Mouse (Mus musculus) liver, postnatal 0 days (tissue): ENCODE results near the gene 4931406P16Rik. TPM values are rescaled to one million over a fixed set of nuclear protein-coding genes. Genes with fewer than 3 reads are reported as not detected.

Experiments used
- ATAC-seq: fragments of 200-750 bp; cut with Nextera tagmentation; 2 replicates; pipeline ENCODE4 v1.8.0; 2017; ENCODE audit warnings: mild to moderate bottlenecking, moderate library complexity
- DNase-seq: peaks from one replicate; pipeline ENCODE4 v3.0.0-alpha.2; 2016
- H3K27ac ChIP-seq: fragments of 300-500 bp; sonication (generic); 2 replicates; pipeline ENCODE4 v1.5.1; 2014; ENCODE audit warnings: antibody characterized with exemption, moderate library complexity, mild to moderate bottlenecking, low read depth
- H3K27me3 ChIP-seq: fragments of 300-500 bp; sonication (generic); 2 replicates; pipeline ENCODE4 v1.6.1; 2014; ENCODE audit warnings: low read length, control low read depth, mixed read lengths; ENCODE audit not compliant: insufficient read depth
- H3K36me3 ChIP-seq: fragments of 300-500 bp; sonication (generic); replicated peaks from 2 replicates; pipeline ENCODE4 v1.6.1; 2014; ENCODE audit warnings: mild to moderate bottlenecking, control low read depth, low read length, moderate library complexity, mixed read lengths; ENCODE audit not compliant: insufficient read depth
- H3K4me1 ChIP-seq: fragments of 300-500 bp; sonication (generic); 2 replicates; pipeline ENCODE4 v1.6.1; 2014; ENCODE audit warnings: antibody characterized with exemption, mild to moderate bottlenecking, control low read depth; ENCODE audit not compliant: insufficient read depth
- H3K4me2 ChIP-seq: fragments of 300-500 bp; sonication (generic); 2 replicates; pipeline ENCODE4 v1.6.1; 2014; ENCODE audit warnings: low read depth, mild to moderate bottlenecking, low read length, moderate library complexity, mixed read lengths
- H3K4me3 ChIP-seq: fragments of 300-500 bp; sonication (generic); 2 replicates; pipeline ENCODE4 v1.5.1; 2014; ENCODE audit warnings: low read depth, low read length
- H3K9ac ChIP-seq: fragments of 300-500 bp; sonication (generic); replicated peaks from 2 replicates; pipeline ENCODE4 v1.6.1; 2014; ENCODE audit warnings: mild to moderate bottlenecking, moderate library complexity
- H3K9me3 ChIP-seq: fragments of 300-500 bp; sonication (generic); 2 replicates; pipeline ENCODE4 v1.6.1; 2016; ENCODE audit warnings: mild to moderate bottlenecking, control low read depth, low read length, mixed read lengths
- CTCF ChIP-seq: sonication (generic); IDR thresholded peaks from 2 replicates; pipeline ENCODE4 v1.5.1; 2016; ENCODE audit warnings: antibody characterized with exemption, low read depth
- EP300 ChIP-seq: IDR thresholded peaks from 2 replicates; pipeline ENCODE4 v1.6.1; 2016; ENCODE audit warnings: antibody characterized with exemption, low read depth, mild to moderate bottlenecking
- WGBS: fragments of 180-500 bp; shearing (Covaris S2); extraction: QIAGEN DNeasy Blood & Tissue Kit; methylation state at CpG from one replicate; pipeline ENCODE4 v1.1.7; 2014; ENCODE audit not compliant: insufficient replicate concordance; 5-methylcytosine and 5-hydroxymethylcytosine counted together
- polyA plus RNA-seq: library from polyadenylated mRNA; unstranded; fragments of >200 nt; fragmentation: Nextera tagmentation; extraction: Ambion mirVana; gene quantifications from 2 replicates; pipeline ENCODE4 v1.2.1, GENCODE M21; 2015

Gene 4931406P16Rik
- polyA plus RNA-seq, 1 experiment from 2014 or later: 9.3 TPM

DNA sequence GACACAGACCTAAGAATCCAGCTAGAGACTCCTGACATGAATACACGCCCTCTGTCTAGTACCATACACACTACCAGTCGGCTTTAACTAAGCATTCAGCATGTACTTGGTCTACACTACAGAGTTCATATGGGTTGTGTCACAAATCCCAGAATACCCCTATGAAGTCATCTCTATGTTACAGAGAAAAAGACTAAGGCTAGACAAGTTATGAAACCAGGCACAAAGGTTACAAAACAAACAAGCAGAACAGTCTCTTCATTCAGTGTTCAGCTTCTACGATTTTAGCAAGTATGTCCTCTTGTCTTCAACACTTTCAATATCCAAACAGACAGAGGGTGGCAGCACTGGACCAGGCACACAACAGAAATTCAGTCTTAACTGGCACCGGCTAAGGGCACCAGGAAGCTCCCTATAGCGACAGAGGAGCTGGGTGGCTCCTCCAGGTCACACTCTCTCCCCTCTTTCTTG, 47.4 kb downstream of the 4931406P16Rik start:
- H3K36me3 ChIP-seq: peaks cover 12% of the 10 kb centered on the region
- no peaks in the 10 kb centered on the region for H3K9me3 ChIP-seq
- H3K4me1 ChIP-seq: peaks cover 10% of the 10 kb centered on the region
- peak overlapping the region; percentile 81 for H3K27ac ChIP-seq
- no peak overlapping the region for H3K4me3 ChIP-seq
- TF ChIP-seq CTCF (peak; percentile 83), EP300 (peak; percentile 61; the same call in 1 of the 2 replicates)
- no peaks in the 10 kb centered on the region for H3K27me3 ChIP-seq
- ATAC-seq: peak; percentile 98
- peak overlapping the region; percentile 26; the same call in 1 of the 2 replicates for H3K4me2 ChIP-seq
- DNase-seq: peak; percentile 71
- WGBS: 30% methylated on average over 5 of the region's 5 CpGs
- peak overlapping the region; percentile 18; the same call in 1 of the 2 replicates for H3K9ac ChIP-seq

- Histone ChIP-seq H3K27ac (no peak overlapping the region), H3K27me3 (no peaks in the 10 kb centered on the region), H3K9ac (no peak overlapping the region), H3K4me1 (peaks cover 10% of the 10 kb centered on the region), H3K4me3 (no peak overlapping the region), H3K4me2 (no peak overlapping the region), H3K9me3 (no peaks in the 10 kb centered on the region), H3K36me3 (peaks cover 29% of the 10 kb centered on the region)
- no peak for ATAC-seq
- TF ChIP-seq EP300: no peak
- TF ChIP-seq CTCF: no peak
- no peak for DNase-seq
- WGBS: 92% methylated on average over 5 of the region's 5 CpGs
These were observed 49.9 kb downstream of the 4931406P16Rik start for GRCm38 (mm10) chr7:34263437-34263836.

- Histone ChIP-seq H3K9me3 (no peaks in the 10 kb centered on the region), H3K4me3 (no peak overlapping the region), H3K9ac (no peak overlapping the region), H3K27me3 (no peaks in the 10 kb centered on the region), H3K27ac (no peak overlapping the region), H3K4me1 (no peaks in the 10 kb centered on the region), H3K36me3 (peaks cover 60% of the 10 kb centered on the region), H3K4me2 (no peak overlapping the region)
- ATAC-seq (no peak), DNase-seq (no peak)
- 76% methylated on average over 1 of the region's 1 CpGs for WGBS
- TF ChIP-seq EP300 (no peak), CTCF (no peak)
These were observed 54.9 kb downstream of the 4931406P16Rik start for GRCm38 (mm10) chr7:34258407-34258806.

DNA sequence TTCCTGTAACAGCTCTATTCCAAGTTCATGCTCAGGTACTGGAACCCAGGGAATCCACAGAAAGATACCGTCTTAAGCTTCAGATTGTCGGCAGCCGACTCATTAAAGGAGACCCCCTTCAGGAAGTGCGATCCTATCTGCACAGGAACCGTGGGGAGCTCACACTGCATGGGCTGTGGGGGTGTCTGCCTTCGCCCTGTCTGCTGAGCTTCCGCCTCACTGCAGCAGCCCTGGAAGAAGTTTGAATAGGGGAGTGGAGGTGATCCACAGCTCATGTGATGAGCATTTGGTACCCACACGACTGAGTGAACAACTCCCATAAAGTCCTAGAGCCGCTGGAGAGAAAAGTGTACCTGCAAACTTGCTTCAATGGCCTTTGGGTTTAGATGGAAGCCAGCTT, 56.1 kb downstream of the 4931406P16Rik start:
- DNase-seq (no peak), ATAC-seq (no peak)
- Histone ChIP-seq H3K4me2 (no peak overlapping the region), H3K27ac (no peak overlapping the region), H3K9me3 (no peaks in the 10 kb centered on the region), H3K36me3 (peaks cover 58% of the 10 kb centered on the region), H3K4me3 (no peak overlapping the region), H3K27me3 (no peaks in the 10 kb centered on the region), H3K9ac (no peak overlapping the region), H3K4me1 (no peaks in the 10 kb centered on the region)
- 73% methylated on average over 9 of the region's 9 CpGs for WGBS
- TF ChIP-seq CTCF: no peak
- TF ChIP-seq EP300: no peak

DNA sequence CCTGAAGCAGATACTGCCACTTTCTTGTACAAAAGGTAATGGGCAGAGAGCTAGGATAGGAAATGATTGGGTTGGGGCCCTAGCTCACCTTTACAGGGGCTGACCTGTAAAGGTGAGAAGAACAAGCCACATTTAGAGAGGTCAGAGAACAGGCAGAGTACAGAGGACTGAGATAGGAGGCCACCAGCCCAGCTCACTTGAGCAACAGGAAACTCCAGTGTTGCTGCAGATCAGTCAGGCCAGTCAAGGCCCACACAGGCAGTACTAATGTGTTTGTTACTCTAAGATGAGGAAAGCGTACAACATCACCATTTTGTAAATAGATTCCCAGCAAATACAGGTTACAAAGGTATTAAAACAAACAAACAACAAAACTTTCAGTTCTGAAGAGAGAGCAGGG, 57.4 kb downstream of the 4931406P16Rik start:
- Histone ChIP-seq H3K9ac (no peak overlapping the region), H3K4me3 (no peak overlapping the region), H3K27me3 (no peaks in the 10 kb centered on the region), H3K4me2 (no peak overlapping the region), H3K9me3 (no peaks in the 10 kb centered on the region), H3K4me1 (no peaks in the 10 kb centered on the region), H3K36me3 (peaks cover 63% of the 10 kb centered on the region), H3K27ac (peak overlapping the region; percentile 67; the same call in 1 of the 2 replicates)
- no peak for TF ChIP-seq CTCF
- TF ChIP-seq EP300: no peak
- no peak for DNase-seq
- ATAC-seq: no peak
- 84% methylated on average over 1 of the region's 1 CpGs for WGBS

DNA sequence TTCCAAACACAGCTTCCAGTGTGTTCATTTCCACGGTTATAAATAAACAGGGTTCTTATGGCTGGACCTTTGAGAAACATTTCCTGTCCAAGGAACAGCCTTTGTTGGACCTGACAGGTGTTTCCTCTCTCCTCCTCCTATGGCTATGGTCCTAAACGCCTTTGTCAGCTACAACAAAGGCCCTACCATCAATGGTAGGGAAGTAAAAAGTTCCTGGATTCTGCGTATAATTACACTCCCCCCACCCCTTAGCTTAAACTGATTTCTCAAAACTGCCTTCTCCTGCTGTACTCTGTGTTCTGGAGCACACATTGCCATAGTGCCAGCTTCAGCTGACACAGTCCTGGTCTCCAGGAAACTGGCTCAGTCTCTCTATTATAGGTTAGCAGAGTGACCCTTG, 58.2 kb downstream of the 4931406P16Rik start:
- no peak for ATAC-seq

DNA sequence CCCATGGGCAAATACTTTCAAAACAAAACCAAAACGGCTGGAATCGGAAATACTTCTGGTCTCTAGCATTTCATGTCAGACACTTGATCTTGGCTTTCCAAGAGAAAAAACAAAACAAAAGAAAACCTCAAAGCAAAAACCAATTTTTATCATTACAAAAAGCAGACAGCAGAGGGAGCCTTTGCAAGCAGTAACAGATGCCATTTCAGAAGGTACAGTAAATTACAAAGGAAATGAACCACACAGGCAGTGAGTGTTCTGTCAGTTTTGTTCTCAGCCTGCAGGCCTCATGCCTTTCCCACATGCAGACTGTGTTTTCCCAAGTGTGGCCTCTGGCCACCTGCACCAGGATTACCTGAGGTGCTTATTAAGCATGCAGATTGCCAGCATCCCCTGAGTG, 61.3 kb downstream of the 4931406P16Rik start:
- ATAC-seq: no peak
- Histone ChIP-seq H3K9me3 (no peaks in the 10 kb centered on the region), H3K9ac (no peak overlapping the region), H3K27ac (no peak overlapping the region), H3K4me2 (no peak overlapping the region), H3K4me1 (no peaks in the 10 kb centered on the region), H3K36me3 (peaks cover 56% of the 10 kb centered on the region), H3K4me3 (no peak overlapping the region), H3K27me3 (no peaks in the 10 kb centered on the region)
- WGBS: 69% methylated on average over 2 of the region's 2 CpGs
- no peak for TF ChIP-seq EP300
- TF ChIP-seq CTCF: peak; percentile 61
- DNase-seq: no peak

More for the DNA sequence above, 58.2 kb downstream of the 4931406P16Rik start:
- H3K4me3 ChIP-seq: no peak overlapping the region
- H3K4me1 ChIP-seq: no peaks in the 10 kb centered on the region
- H3K36me3 ChIP-seq: peaks cover 56% of the 10 kb centered on the region
- WGBS: 58% methylated on average over 3 of the region's 3 CpGs
- no peak overlapping the region for H3K27ac ChIP-seq
- TF ChIP-seq CTCF: no peak
- no peak for TF ChIP-seq EP300
- DNase-seq: no peak
- H3K4me2 ChIP-seq: no peak overlapping the region
- H3K9ac ChIP-seq: no peak overlapping the region
- no peaks in the 10 kb centered on the region for H3K9me3 ChIP-seq
- H3K27me3 ChIP-seq: no peaks in the 10 kb centered on the region
